Mouse (Mus musculus): Measurements from ENCODE around the gene Yars.

The Yars gene

GRCm38 (mm10) chr4:129188803-129189541 lies 588 bp upstream of the Yars start:
- peak; percentile 29 for DNase-seq (ENCODE audit: low read depth)

DNA sequence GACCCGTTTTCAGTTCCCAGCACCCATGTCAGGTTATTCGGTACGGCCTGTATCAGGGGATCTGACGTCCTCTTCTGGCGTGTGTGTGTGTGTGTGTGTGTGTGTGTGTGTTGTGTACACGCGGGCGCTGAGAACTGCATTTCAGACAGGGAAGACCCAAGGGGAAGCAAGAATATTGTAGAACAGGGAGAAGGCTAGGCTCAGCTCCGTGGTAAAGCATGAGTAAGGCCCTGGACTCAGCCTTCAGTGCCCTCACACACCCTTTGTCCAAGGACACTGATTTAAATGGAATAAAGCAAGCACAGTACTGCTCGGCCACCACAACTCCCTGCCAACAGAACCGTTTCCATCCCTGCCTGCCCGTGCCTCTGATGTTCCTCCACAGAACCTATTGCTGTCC lies 978 bp downstream of the Yars start:
- DNase-seq (ENCODE audit: low read depth) = peak; percentile 56

- DNase-seq (ENCODE audit: low read depth) = no peak
These were observed 2.1 kb downstream of the Yars start for GRCm38 (mm10) chr4:129191691-129192090.

DNA sequence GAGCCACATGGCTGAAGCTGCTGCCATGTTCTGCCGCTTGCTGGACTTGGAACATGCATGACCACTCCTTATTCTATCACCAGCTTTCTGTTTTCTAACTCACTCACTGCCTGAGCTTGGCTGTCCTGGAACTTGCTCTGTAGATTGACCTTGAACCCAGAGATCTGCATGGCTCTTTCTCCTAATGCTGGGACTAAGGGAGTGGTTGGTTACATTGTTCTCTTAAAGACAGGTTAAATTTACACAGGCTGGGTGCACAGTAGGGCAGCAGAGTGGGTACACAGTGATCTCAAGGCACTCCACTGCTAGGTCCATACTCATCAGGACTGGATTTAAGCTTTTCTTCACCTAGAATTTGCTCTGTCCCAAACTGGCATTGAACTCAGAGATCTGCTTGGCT lies 4.7 kb downstream of the Yars start:
- DNase-seq (ENCODE audit: low read depth) = no peak

DNA sequence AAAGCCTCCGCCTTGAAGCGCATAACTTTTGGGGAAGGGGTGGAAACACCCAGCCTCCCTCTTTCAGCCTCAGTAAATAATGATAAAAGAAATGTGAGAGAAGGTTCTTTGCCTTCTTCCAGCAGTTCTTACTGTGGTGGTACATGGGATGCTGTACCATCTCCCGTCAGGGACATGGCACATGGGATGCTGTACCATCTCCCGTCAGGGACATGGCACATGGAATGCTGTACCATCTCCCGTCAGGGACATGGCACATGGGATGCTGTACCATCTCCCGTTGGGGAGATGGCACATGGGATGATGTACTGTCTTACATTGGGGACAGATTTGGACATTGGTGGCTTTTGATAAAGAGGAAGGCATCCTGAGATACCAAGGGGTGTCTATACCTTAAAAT lies 8.0 kb downstream of the Yars start:
- no peak for DNase-seq (ENCODE audit: low read depth)

DNA sequence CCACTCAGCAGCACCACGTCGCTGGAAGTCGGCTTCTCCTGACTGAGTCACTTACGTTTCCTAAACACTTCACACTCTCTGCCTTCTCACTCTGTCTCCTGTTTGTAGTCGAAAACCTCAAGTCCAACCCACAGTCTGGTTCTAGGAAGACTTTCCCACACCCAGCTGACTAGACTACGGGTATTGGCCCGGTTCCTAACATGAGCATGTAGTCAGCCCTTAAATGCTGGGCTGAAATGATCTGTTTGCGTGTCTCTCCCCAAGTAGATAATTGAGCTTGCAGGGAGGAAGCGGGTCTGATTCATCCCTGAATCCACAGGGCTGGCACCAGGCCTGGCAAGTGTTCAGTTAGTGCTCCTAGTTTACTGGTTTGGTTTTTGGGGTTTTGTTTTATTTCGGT lies 15.1 kb downstream of the Yars start:
- DNase-seq (ENCODE audit: low read depth) = peak; percentile 50

- DNase-seq (ENCODE audit: low read depth) = no peak
These were observed 17.2 kb downstream of the Yars start for GRCm38 (mm10) chr4:129206792-129207191.

DNA sequence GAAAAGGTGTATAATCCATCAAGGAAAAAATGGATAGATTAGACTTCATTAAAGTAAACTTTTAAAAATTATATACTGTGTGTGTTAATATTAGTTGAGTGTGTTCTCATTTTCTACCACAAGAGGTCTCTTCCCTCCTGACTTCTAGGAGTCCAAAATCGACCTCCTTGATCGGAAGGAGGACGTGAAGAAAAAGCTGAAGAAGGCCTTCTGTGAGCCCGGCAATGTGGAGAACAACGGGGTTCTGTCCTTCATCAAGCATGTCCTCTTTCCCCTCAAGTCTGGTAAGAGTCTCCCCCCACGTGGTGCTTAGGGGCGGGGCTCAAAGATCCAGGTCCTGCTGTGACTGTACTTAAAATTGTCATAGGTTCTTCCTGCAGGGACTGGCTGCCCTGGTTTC lies 19.9 kb downstream of the Yars start:
- DNase-seq (ENCODE audit: low read depth) = peak; percentile 61

DNA sequence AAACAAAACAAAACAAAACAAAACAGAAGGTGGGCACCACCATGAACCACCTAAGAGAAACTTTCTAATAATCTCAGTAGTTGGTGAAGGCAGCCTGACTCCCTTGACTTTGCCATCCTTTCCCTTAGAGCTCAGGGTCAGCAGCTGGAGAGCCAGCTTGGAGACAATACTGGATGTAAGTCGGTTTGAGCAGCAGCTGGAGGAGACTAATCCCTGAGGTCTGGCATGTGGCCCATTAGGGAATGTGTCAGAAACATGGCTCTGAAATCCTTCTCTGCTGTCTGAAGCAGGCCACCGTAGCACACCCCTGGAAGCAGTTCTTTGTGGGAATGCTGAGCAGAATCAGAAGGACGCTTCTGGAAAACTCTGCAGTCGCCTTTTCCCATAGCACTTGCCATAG lies 21.9 kb downstream of the Yars start:
- no peak for DNase-seq (ENCODE audit: low read depth)

DNA sequence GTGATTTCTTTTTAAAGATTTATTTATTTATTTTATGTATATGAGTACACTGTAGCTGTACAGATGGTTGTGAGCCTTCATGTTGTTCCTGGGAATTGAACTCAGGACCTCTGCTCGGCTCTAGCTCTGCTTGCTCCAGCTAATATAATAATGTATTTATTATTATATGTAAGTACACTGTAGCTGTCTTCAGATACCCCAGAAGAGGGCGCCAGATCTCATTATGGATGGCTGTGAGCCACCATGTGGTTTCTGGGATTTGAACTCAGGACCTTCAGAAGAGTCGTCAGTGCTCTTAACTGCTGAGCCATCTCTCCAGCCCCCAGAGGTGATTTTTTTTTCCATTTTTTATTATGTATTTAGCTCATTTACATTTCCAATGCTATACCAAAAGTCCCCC lies 22.9 kb downstream of the Yars start:
- DNase-seq (ENCODE audit: low read depth) = peak; percentile 64

DNA sequence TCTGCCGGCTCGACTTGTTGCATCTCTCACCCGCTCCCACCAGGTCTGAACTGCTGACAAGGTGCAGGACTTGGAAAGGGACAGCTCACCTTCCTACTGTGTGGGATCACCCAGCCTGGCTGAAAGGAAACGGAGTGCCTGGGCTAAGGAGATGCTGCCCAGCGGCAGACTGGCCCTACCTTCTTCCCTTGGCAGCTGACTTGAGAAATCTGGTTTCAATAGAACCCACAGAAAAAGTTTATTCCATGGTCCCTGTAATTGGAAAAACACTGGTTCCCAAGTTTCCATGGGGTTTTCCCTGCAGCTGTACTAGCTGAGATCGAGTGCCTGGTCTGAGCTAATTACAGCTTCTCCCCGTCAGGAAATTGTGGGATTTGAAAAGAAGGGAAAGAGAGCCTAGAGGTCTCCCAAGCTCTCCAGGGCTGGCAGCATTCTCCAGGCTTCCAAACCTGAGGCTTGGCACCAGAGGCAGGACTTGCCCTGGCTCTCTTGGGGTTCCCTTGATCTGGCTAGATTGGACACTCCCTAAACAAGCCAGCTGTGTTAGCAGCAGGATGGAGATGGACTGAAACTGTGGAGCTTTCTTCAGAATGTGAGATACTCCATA lies 29.1 kb downstream of the Yars start:
- no peak for DNase-seq (ENCODE audit: low read depth)

GRCm38 (mm10) chr4:129219198-129219597 lies 29.6 kb downstream of the Yars start:
- no peak for DNase-seq (ENCODE audit: low read depth)

DNA sequence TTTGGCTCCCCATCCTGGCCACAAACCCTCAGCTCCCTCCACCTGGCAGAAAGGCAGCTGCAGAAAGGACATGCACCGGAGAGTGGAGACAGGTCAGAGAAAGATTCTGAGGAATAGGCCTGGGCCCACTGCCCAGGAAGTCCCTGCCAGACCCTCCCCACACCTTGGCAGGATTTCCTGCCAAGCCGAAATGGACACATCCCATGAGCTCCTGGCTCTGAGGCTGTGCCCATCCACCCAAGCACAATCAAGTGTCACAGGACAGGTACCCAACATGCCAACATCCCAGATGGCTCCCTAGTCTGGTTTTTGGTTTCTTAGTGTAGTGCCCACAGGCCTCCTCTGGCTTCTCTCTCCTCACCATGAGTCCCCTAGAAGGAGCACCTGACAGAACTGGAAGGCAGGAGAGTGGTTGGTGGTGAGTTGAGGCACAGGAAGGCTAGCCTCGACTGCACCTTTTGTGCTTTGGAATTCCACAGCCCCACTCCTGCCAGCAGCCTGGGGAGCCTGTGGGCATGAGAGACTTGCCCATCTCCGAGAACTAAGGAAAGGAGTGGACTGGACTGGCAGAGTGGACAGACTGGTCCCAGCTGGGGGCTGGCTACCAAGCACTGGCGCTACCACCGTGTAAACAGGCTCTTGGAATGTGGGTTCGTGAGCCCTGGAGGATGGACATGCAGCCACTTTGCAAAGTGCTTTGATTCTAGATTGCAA lies 31.0 kb downstream of the Yars start:
- DNase-seq (ENCODE audit: low read depth) = no peak

DNA sequence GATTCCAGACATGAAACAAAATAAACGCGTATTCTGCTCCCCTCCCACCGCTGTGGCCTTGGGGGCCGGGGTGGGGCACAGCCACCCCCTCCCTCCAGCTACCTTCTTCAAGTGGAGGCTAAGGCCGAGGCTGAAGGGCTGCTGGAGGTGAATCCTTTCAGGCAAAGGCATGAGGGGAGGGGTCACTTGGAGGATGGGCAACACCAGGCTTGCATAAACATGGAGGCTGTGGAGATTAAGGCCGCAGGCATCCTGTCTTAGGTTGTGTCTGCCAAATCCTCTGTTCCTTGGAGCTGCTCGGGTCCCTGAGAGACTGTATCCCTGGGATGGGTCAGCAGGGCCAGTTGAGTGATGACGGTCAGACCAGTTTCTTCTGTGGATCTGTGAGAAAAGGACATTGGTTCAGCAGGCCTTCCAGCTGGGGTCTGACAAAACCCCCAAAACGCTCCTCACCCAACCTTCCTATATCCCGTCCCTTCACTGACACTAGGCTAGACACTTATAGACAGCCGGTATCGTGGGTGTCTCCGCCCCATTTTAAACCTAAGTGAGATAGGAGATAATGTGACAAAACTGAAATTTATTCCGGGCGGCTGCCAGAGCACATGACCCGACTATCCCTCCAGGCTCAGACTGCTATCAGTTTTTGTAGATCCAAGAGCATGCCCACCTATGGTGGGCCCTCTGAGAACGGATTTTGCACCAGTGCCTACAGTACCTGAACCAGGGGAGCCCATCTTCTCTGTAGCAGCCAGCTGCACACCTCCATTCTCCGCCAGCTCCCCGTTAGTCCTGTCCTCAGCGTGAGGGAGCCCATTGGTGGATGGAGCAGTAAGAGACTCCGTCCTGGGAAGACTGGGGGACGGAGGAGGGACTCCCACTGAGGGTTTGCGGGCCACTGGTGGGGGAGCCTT lies 31.8 kb downstream of the Yars start:
- DNase-seq (ENCODE audit: low read depth) = no peak

DNA sequence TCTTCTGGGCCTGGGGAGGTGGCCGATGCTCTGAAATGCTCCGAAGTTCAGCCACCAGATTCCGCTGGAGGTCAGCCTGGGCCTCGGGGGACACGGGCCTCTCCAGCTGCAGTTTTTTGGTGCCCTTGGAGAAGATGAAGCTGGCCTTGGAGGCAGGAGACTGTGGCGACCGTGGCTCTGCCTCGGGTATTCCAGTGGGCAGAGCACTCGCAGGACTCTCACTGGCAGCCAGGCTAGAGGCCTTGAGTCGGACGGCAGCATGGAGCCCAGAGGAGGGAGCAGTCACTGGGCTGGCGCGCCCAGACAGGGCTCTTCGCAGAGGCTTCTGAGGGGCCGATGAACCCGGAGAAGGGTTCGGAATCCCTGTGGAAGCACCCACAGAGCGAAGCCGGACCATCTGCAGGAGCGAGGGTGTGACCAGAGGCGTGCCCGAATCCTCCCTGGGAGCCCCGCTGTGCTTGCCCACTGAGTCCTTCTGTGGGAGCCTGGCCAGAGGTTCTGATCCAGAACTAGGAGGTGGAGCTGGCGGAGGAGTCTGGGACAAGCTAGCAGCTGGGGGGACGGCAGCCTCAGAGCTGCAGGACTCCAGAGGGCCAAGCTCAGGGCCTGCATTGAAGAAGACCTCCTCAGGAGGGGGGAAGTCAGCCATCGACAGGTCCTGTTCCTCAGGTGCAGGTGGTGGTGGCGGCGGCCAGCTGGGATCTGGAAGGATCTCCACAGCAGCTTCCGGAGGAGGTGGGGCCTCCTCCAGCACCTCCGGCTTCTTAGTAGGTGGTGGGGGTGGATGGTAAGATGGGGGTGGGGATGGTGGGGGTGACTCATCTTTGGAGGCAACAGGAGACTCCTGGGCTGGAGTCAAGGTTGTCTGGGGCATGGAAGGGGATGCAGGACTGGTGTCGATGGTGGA lies 32.7 kb downstream of the Yars start:
- DNase-seq (ENCODE audit: low read depth) = no peak

DNA sequence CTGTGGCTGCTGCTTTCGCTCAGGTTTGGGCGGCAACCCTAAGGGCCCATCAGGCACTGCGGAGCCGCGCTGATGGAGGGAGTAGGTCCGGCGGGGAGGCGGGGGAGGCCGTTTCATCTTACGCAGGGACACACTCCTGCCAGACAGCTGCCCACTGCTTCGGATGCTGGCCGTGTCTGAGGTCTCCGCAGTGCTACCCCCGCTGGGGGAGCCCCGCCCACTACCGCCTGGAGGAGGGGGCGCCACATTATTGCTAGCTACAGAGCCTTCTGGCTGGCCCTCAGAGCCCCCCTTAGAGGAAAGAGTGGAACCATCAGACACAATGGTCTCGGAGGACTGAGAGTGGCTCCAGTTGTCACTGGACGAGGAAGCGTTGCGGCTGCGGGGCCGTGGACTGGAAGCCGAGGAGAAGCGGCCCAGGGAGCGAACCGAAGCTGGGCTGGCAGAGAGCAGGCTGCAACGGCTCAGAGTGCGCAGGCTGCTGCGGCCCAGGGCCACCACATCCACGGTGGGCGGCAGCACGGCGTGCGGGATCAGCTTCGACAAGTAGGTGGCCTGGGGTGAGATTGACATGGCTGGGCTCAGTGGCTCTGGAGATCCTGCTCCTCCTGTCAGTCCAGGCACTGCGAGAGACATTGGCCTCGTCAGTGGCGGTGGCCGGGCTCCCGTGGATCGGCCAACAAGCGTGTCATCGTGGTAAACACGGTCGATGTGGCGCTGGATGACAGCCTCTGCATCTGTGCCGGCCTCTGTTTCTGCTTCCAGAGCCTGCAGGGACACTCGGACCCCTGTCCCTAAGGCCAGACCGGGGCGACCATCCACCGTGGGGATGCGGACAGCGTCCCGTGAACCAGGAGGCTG lies 34.1 kb downstream of the Yars start:
- DNase-seq (ENCODE audit: low read depth) = no peak

DNA sequence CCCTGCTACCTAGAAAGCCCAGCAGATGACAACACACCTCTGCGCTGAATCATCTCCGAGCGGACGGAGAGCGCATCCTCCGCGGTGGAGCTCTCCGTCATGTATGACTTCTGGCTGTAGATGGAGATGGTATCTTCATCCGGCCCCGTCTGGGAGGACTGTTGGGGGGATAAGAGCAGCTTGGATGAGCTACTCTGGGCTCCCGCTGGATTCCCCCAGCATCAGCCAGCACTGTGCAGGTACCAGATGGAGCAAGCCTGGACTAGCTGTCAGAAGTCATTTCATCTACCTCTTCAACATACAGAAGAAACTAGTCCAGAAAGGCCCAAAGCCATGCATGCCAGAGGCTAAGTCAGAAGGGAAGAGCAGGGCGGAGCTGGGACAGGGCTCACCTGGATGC lies 35.8 kb downstream of the Yars start:
- DNase-seq (ENCODE audit: low read depth) = no peak

- DNase-seq (ENCODE audit: low read depth) = no peak
These were observed 36.9 kb downstream of the Yars start for GRCm38 (mm10) chr4:129226441-129226963.

DNA sequence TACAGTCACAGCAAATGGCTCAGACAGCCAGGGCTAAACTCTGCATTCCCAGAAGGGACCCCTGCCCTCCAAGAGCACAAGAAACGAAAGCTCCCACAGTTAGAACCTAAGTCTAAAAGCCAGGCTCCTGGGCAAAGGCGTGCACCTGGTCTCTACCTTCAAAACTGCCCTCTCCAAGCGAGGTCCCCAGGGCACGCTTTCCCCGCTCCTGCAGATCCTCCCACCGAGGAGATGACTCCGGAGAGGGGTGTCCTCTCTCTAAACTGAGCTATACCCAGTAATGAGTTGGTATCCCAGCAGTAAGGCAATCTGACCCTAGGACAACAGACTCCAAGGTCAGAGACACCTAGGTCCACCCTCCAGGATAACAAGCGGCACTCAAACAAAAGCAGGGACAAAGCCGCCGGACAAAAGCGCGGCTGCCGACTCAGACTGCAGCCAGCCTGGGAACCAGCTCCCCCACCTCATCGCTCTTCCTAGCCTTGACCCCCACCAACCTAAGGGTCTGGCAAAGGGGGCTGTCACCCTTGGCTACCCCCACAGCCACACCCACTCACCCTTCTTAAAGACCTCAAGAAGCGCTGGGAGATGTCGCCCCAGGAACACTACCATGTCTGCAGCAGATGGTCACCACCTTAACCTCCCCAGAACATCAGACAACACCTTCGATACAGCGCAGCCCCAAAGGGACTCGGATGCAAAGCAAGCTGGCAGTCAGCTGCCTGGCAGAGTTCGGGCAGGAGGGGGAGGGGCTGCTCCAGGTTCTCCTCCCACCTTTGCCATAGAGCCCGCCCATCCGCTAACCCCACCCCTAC lies 37.8 kb downstream of the Yars start:
- no peak for DNase-seq (ENCODE audit: low read depth)
